Mouse (Mus musculus) midbrain, embryonic 12.5 days (tissue): ENCODE measurements around the gene Taar7f. TPM values are rescaled to one million over a fixed set of nuclear protein-coding genes. Genes with fewer than 3 reads are reported as not detected.
"Not testable (repeated sequence)": the region's sequence is repeated elsewhere in the genome, so short reads cannot be mapped to it uniquely, and the experiment has no call there.

Experiments
- ATAC-seq: fragments of 200-750 bp; cut with Nextera tagmentation; 2 replicates; pipeline ENCODE4 v1.8.0; 2017; ENCODE audit warnings: low read depth, moderate TSS enrichment, moderate library complexity; ENCODE audit not compliant: low FRiP score
- H3K27ac ChIP-seq: fragments of 300-500 bp; sonication (generic); replicated peaks from 2 replicates; pipeline ENCODE4 v1.5.1; 2016; ENCODE audit warnings: mild to moderate bottlenecking
- H3K27me3 ChIP-seq: fragments of 300-500 bp; sonication (generic); 2 replicates; pipeline ENCODE4 v1.6.1; 2016; ENCODE audit warnings: mild to moderate bottlenecking
- H3K36me3 ChIP-seq: fragments of 300-500 bp; sonication (generic); 2 replicates; pipeline ENCODE4 v1.6.1; 2016
- H3K4me1 ChIP-seq: fragments of 300-500 bp; sonication (generic); 2 replicates; pipeline ENCODE4 v1.6.1; 2016
- H3K4me2 ChIP-seq: fragments of 300-500 bp; sonication (generic); replicated peaks from 2 replicates; pipeline ENCODE4 v1.6.1; 2016; ENCODE audit warnings: mild to moderate bottlenecking, moderate library complexity
- H3K4me3 ChIP-seq: fragments of 300-500 bp; sonication (generic); 2 replicates; pipeline ENCODE4 v1.5.1; 2016; ENCODE audit warnings: mild to moderate bottlenecking
- H3K9ac ChIP-seq: fragments of 300-500 bp; sonication (generic); replicated peaks from 2 replicates; pipeline ENCODE4 v1.6.1; 2016; ENCODE audit warnings: mild to moderate bottlenecking, moderate library complexity
- H3K9me3 ChIP-seq: fragments of 300-500 bp; sonication (generic); 2 replicates; pipeline ENCODE4 v1.6.1; 2016; ENCODE audit warnings: mild to moderate bottlenecking
- WGBS: fragments of 180-500 bp; shearing (Covaris S2); methylation state at CpG from one replicate; pipeline ENCODE4 v1.1.7; 2016; 5-methylcytosine and 5-hydroxymethylcytosine counted together
- polyA plus RNA-seq: library from polyadenylated mRNA; unstranded; fragments of >200 nt; fragmentation: Nextera tagmentation; extraction: Ambion mirVana; gene quantifications from 2 replicates; pipeline ENCODE4 v1.2.1, GENCODE M21; 2016

The Taar7f gene
- polyA plus RNA-seq, 1 experiment from 2014 or later, result not detected

- Histone ChIP-seq H3K9me3 (no peaks in the 10 kb centered on the region), H3K9ac (no peak overlapping the region), H3K27ac (no peak overlapping the region), H3K27me3 (no peaks in the 10 kb centered on the region), H3K36me3 (no peaks in the 10 kb centered on the region), H3K4me1 (no peaks in the 10 kb centered on the region), H3K4me3 (no peak overlapping the region), H3K4me2 (no peak overlapping the region)
- WGBS, result 46% methylated on average over 3 of the region's 3 CpGs
- no peak for ATAC-seq
Measured at GRCm38 (mm10) chr10:24080166-24080565, 30.9 kb downstream of the Taar7f start.

- Histone ChIP-seq H3K4me2 (no peak overlapping the region), H3K27me3 (no peaks in the 10 kb centered on the region), H3K4me3 (no peak overlapping the region), H3K36me3 (no peaks in the 10 kb centered on the region), H3K9me3 (no peaks in the 10 kb centered on the region), H3K9ac (no peak overlapping the region), H3K4me1 (no peaks in the 10 kb centered on the region), H3K27ac (no peak overlapping the region)
- WGBS, result 49% methylated on average over 5 of the region's 5 CpGs
- no peak for ATAC-seq
Measured at GRCm38 (mm10) chr10:24085936-24086335, 36.6 kb downstream of the Taar7f start.

GRCm38 (mm10) chr10:24086555-24086954 is 37.2 kb downstream of the Taar7f start:
- Histone ChIP-seq H3K9ac (no peak overlapping the region), H3K4me3 (no peak overlapping the region), H3K4me2 (no peak overlapping the region), H3K27me3 (no peaks in the 10 kb centered on the region), H3K36me3 (no peaks in the 10 kb centered on the region), H3K9me3 (no peaks in the 10 kb centered on the region), H3K27ac (no peak overlapping the region), H3K4me1 (no peaks in the 10 kb centered on the region)
- ATAC-seq, result no peak
- 80% methylated on average over 5 of the region's 5 CpGs for WGBS

DNA sequence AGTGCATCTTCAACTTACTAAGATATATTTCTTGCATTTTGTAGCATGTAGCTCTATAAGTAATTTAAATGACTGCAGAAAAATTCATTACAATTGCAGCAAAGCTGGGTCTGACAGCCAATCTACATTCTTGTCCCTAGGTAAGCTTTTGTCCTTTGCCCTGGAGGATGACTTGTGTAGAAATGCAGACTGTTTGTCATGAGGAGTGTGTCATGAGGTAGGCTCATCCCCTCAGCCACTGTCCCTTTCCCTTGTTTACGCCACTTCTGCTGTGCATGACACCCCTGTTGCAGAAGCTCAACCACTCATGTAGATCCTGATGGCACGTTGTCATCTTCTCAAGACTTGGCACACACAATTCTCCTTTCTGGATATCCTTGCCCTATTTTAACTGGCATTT is 37.9 kb downstream of the Taar7f start:
- no peak for ATAC-seq
- no peaks in the 10 kb centered on the region for H3K9me3 ChIP-seq
- WGBS, result 90% methylated on average over 2 of the region's 2 CpGs
- no peaks in the 10 kb centered on the region for H3K4me1 ChIP-seq
- no peaks in the 10 kb centered on the region for H3K36me3 ChIP-seq
- H3K9ac ChIP-seq, result no peak overlapping the region
- no peak overlapping the region for H3K27ac ChIP-seq
- H3K4me3 ChIP-seq, result no peak overlapping the region
- H3K4me2 ChIP-seq, result no peak overlapping the region
- H3K27me3 ChIP-seq, result no peaks in the 10 kb centered on the region

DNA sequence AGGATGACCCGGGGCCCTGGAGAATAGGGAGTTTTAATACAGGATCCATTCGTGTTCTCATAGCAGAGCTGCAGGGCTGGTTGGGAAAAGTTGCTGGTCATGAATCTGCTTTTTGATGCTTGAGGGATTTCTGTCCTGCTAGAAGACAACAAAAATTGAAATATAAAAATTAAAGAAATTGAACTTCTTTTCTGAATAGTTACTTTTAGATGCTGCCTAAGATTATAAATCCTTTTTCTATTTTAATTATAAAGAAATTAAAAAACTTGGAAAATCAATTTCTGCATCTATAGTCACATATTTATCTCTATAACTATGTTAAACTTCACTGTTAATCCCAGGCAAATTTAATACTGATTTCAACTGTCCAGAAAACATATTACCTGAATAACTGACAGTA is 42.9 kb downstream of the Taar7f start, which contains the start of gene Taar8b:
Taar8b (minus strand) TSS at position 101 of the 400 bp plus-strand sequence.
- H3K4me3 ChIP-seq, result no peak within 1 kb of the TSS
- H3K36me3 ChIP-seq, result no peaks in the 10 kb centered on the region
- no peaks in the 10 kb centered on the region for H3K4me1 ChIP-seq
- no peak within 1 kb of the TSS for H3K9ac ChIP-seq
- no peaks in the 10 kb centered on the region for H3K9me3 ChIP-seq
- 71% methylated on average over 2 of the region's 2 CpGs for WGBS
- H3K27ac ChIP-seq, result no peak within 1 kb of the TSS
- no peaks in the 10 kb centered on the region for H3K27me3 ChIP-seq
- no peak within 1 kb of the TSS for H3K4me2 ChIP-seq
- no peak for ATAC-seq

DNA sequence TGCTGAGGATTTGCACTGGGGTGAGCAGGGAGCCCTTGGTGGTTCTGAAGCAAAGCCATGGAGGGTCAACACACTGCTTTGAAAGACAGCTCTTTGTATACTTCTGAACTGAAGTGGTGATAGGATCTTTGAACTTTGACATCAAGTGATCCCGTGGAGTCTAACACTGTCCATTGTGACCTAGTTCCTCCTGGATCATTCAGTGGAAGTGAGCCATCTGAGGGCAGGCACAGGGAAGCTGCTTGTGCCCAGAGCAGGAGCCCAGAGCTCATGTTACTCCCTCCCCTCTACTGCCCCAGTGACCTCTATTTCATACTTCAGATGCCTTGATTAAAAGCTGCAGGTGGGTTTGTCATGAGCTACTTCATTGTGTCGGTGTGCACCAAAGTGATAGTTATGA is 47.7 kb downstream of the Taar7f start:
- 81% methylated on average over 2 of the region's 2 CpGs for WGBS
- H3K9me3 ChIP-seq, H3K9ac ChIP-seq, ATAC-seq, H3K27ac ChIP-seq, H3K4me3 ChIP-seq, H3K36me3 ChIP-seq, H3K27me3 ChIP-seq, H3K4me2 ChIP-seq, H3K4me1 ChIP-seq: not testable (repeated sequence)

Other genes starting within 250 kb of the Taar7f start
- gene Vnn3, start 198.0 kb upstream of the Taar7f start, polyA plus RNA-seq, result not detected in 2 replicates
- gene Vnn1, start 154.8 kb upstream of the Taar7f start, polyA plus RNA-seq, result 1.6 and 1.9 TPM in 2 replicates
- not detected in 2 replicates for gene Taar1, start 129.2 kb upstream of the Taar7f start, polyA plus RNA-seq
- gene Taar2, start 110.9 kb upstream of the Taar7f start, polyA plus RNA-seq, result not detected in 2 replicates
- gene Taar3, start 100.0 kb upstream of the Taar7f start, polyA plus RNA-seq, result not detected in 2 replicates
- gene Taar4, start 89.0 kb upstream of the Taar7f start, polyA plus RNA-seq, result not detected in 2 replicates
- not detected in 2 replicates for gene Taar5, start 78.8 kb upstream of the Taar7f start, polyA plus RNA-seq
- gene Taar6, start 63.9 kb upstream of the Taar7f start, polyA plus RNA-seq, result not detected in 2 replicates
- gene Taar7a, start 56.0 kb upstream of the Taar7f start, polyA plus RNA-seq, result not detected in 2 replicates
- not detected in 2 replicates for gene Taar7b, start 49.6 kb upstream of the Taar7f start, polyA plus RNA-seq
- gene Taar7d, start 22.3 kb upstream of the Taar7f start, polyA plus RNA-seq, result not detected in 2 replicates
- gene Taar7e, start 11.9 kb upstream of the Taar7f start, polyA plus RNA-seq, result not detected in 2 replicates
- gene Taar8a, start 27.0 kb downstream of the Taar7f start, polyA plus RNA-seq, result not detected in 2 replicates
- gene Taar8b, start 42.8 kb downstream of the Taar7f start, polyA plus RNA-seq, result not detected in 2 replicates
- not detected in 2 replicates for gene Taar8c, start 52.4 kb downstream of the Taar7f start, polyA plus RNA-seq
- not detected in 2 replicates for gene Taar9, start 60.0 kb downstream of the Taar7f start, polyA plus RNA-seq
- gene Stx7, start 99.8 kb downstream of the Taar7f start, polyA plus RNA-seq, result 113 and 130 TPM in 2 replicates
- gene Moxd1, start 174.0 kb downstream of the Taar7f start, polyA plus RNA-seq, result 1.8 and 2.0 TPM in 2 replicates